Mouse (Mus musculus): ENCODE data around the gene Hhip.

Gene Hhip

DNA sequence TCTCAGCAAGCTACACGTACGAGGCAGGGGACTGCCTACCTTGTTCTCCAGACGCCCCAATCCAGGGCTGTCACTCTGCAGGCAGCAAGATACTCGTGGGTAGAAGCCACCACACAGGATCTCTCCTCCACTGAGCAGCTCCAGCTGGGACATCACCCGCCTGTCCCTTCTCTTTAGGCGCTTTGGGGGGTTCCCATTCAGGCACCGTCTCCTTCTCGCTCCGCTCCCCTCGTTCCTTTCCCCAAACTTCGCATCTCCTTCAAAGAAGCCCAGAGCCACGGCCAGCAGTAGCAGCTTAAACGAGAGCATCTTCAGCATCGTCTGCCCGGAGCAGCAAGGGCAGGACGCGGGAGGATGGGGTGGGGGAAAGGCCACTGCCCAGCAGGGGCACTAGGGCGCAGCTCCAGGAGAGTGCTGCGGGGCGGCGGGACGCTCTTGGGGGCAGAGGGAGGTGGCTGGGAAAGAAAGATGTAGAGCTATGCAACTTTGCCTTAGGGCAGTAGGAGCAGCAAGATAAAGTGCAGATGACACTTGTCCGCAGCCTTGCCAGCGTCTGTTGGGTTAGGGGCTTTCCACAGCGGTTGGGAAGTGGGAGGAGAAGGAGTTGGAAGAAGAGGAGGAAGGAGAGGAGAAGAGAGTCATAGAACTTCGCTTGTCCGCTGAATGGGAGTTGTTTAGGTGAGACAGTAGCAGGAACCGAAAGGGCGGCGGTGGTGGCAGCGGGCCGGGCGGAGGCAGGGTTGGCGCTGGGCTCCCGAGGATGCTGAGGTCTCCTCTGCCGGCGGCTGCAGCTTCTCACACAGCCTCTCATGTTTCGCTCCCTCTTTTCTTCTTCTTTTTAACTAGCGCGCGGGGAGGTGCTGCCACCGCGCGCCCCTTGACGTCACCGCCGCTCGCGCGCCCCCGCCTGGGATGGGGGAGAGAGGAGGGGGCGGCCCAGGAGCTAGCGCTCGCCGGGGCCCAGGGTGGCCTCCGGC, at the start of gene Hhip:
TSS of gene Hhip (minus strand) at position 809 of the 977 bp plus-strand sequence.
- peak; percentile 78 for DNase-seq (ENCODE audit: low spot score)

DNA sequence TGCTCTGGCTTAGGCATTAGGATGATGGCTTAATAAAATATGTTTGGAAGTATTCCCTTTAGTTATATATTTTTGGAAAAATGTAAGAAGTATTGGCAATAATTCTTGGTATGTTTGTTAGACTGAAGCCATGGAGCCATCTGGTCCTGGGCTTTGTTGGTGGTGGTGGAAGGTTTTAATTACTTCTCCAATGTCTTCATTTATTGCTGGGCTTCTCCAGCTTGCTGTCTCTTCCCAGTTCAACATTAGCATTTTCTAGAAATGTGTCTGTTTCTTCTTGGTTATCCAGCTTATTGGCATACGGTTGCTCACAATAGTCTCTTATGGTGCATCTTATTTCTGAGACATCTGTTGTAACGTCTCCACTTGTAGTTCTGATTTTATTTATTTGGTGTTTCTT, 29.2 kb upstream of the Hhip start:
- DNase-seq (ENCODE audit: low spot score) = no peak

DNA sequence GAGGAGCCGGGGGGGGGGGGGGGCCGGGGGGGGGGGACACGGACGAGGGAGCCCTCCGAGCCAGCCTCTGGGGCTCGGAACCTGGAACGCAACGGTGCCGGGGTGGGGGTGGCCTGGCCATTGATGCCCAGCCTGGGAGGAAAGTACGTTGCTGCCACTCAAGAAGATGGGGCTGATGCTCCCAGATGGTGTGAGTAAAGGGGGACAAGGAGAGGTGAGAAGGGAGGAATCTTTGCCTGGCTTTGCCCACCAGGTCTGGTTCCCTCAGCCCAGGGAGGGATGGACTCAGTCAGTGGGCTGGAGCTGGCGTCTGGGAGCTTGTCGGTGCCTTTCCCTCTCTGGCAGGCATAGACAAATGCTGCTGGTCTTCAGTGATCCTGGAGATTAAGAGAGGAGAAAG, 387 bp upstream of the Hhip start:
- DNase-seq (ENCODE audit: low spot score) = peak; percentile 39

DNA sequence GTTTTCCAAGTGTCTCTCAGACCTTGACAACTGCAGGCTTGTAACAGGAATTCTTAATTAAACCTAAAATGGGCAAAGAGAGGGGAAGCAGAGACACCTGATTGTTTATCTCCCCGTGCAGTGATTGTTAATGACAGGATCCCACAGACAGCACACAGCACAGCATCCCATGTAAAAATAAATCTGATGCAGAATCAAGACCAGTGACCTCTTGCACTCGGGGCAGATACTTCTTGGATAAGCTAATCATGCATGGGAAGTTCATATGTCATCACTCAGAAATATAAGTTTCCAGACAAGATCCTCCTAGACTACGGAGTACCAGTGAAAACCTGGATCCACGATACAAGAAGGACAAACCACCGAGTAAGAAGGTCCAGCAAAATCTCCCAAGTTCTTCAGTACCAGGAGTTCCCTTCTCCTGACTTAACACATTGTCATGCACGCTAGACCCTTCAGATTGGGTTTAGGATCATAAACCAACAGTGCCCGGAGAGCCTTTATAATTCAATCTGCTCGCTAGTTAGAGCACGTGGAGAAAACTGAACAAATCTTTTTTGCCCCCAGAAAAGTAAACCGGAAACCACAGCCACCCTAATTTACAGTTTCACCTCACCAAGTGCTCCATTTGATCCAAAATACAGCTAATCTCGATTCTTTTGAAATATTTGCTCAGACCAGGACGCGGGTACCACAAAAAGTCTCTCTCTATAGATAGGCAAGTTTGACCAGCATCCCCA, 1.3 kb downstream of the Hhip start:
- peak; percentile 32 for DNase-seq (ENCODE audit: low spot score)

- DNase-seq (ENCODE audit: low spot score) = peak; percentile 72
Observed at GRCm38 (mm10) chr8:80055777-80056176, 2.0 kb downstream of the Hhip start.

- DNase-seq (ENCODE audit: low spot score) = peak; percentile 33
Observed at GRCm38 (mm10) chr8:80055094-80055493, 2.7 kb downstream of the Hhip start.

- DNase-seq (ENCODE audit: low spot score) = peak; percentile 65
Observed at GRCm38 (mm10) chr8:80054216-80054615, 3.6 kb downstream of the Hhip start.

DNA sequence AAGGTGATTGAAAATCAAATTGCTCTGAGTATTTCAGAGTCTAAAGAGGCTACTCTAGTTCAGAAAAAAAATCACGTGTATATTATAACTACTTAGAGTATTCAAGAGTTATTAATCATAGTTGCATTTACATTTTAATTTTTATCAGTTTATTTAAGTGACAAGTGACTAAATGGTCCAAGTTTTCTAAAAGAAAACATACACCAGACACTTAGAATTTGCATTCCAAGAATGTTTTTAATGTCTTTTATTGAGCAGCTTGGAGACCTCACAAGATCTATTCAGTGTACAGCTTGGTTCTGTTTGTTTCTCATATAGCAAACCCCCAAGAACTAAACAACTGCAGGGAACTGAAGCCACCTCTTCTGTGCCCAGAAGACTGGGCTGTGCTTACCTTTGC, 5.0 kb downstream of the Hhip start:
- no peak for DNase-seq (ENCODE audit: low spot score)

DNA sequence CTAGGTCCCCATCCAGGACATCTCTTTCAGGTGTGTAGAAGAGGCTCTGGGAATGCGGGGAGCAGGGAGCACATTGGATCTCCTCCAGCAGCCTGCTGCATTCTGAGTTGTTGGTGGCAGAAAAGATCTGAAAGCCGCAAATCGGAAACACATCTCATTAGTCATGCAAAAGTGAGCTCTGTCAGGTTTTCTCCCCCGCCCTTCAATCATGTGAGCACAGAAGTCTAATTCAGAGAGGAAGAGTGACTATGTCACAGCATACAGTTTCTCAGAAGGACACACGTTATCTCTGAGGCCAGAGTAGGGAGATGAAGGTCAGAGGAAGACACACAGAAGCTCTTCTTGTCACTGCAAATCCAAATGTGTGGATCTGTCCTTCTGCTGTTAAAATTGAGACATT, 6.3 kb downstream of the Hhip start:
- no peak for DNase-seq (ENCODE audit: low spot score)

DNA sequence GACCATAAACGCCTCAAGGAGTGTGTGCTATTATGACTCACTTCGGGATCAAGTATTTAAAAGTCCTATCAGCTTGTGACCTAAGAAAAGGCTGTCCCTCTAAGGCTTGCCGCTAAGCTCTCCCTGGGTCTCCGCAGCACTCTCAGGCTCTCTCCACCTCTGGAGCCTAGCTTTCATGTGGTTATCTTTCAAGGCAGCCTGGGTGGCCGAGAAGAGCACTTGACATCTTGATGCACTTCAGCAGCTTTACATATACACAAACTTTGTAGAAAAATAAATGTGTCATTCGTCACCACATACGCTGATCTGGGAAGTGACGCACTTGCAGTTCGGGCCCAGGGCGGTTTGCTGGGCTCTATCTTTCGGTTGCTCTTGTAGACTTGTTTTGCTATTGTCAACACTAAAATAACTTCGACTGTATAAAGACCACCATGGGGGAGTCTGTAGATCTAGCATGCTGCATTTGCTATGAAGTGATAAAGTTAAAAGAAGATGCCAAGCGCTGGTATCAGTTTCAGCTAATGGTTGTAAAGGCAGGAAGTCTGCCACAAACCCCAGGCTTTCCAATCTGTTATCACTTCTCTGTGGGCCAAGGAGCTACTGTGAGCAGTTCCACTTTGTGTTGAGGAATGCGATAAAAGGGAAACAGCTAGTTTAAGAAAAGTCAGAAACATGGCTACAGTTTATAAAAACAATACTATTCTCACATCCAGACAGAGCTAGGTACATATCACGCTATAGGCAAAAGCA, 8.4 kb downstream of the Hhip start:
- DNase-seq (ENCODE audit: low spot score) = no peak

DNA sequence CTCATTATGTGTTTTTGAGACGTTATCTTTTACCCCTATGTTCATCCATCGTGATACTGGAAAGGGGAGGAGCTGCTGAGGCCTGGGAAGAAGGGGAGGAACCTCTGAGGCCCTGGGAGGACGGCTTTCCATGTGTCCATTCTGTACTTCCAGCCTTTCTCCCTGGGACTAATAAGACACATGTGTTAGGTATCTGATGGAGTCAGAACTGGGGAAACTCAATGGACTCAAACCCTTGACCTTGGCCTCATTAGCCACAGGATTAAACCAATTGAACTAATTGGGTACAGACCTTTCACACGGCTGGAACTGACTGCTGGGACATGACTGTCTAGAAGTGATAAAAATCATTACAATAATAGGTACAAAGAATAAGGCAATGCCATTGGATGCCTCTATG, 9.6 kb downstream of the Hhip start:
- peak; percentile 67 for DNase-seq (ENCODE audit: low spot score)

DNA sequence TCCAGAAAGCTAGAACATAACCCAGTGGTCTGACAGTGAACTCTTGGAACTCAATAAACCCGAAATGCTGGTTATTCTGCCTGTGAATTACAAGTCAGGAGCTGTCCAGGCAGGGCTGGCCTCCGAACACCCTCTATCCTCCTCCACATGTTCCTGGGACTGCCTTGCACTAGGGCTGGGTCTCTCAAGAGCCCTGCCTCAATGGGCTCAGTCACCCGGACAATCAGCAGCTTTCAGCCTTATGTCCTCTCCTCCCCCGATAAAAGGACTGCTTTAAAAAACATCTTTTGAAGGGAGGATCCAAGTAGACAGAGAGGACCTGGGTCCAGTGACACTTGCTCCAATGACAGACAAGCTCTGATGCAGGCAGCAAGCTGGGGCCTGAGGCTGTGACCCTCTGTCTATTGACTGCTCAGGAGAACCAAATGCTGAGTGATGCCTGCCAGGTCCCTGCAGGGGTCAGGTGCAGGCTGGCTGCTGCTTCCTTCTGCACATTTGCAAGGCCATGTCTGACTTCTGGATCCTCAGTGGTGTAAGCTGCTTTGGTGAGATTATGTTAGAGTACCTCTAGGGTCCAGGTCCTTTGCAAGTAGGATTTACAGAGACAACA, 20.1 kb downstream of the Hhip start:
- peak; percentile 48 for DNase-seq (ENCODE audit: low spot score)

- peak; percentile 60 for DNase-seq (ENCODE audit: low spot score)
Observed at GRCm38 (mm10) chr8:80032604-80033003, 25.2 kb downstream of the Hhip start.

DNA sequence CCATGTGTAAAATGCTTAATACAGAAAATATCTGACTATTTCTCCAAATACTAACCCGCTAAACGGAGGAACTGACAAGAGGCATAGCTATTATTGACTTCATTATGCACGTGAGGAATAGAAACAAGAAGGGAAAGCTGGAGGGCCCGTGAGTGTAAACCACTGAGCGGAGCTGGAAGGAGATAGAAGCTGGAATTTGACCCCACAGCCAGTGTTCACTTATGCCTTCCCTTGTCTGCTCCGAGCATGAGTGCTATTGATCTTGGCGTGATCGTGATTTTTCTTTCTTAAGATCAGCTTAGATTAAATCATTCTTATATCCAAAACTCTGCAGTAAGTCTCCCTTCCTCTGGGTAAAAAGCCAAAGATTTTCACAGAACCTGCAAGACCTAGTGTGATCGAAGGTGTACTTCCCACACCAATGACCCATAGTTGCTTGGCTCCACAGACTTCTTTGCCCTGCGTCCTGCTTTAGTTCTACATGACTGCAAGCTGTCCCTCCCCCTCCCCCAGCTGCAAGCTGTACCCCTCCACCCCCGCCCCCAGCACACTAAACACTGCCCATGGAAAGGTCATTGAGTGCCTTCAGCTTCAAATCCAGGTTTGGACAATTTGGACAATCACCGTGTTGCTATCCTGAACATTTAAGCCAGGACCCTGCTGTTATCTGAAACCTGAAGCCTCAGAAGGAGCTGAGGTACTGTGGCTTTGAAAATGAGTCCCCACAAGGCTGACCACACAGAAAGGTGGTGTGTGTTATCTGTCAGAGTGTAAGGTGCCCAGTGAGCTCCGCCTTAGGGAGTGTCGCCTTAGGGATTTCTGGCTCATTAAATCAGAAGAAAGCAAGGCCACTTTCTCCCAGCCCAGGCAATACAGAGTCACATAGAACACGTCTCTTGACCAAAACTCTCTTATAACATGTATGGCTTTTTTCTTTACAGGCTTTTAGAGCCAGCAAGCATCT, 26.2 kb downstream of the Hhip start:
- DNase-seq (ENCODE audit: low spot score) = peak; percentile 25

DNA sequence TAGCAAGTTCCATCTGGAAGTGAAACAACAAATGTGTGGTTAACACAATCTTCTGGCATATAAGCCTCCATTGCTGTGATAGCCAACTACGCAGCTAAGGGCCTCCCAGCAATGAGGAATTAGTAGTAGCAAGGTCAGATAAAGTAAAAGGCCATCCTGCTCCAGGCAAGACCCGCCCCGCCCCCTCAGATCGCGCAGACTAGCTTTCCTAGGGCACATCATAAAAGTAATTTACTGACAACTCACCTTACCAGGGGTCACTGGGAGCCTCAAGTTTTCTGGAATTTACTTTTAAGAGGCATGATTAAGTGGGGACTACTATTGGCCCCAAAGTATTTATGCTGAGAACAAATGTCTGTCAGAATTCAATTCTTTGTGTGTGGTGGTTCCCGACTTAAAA, 28.2 kb downstream of the Hhip start:
- DNase-seq (ENCODE audit: low spot score) = peak; percentile 49

- DNase-seq (ENCODE audit: low spot score) = no peak
Observed at GRCm38 (mm10) chr8:80020469-80020868, 37.3 kb downstream of the Hhip start.

GRCm38 (mm10) chr8:80015818-80016217, 42.0 kb downstream of the Hhip start:
- DNase-seq (ENCODE audit: low spot score) = no peak

DNA sequence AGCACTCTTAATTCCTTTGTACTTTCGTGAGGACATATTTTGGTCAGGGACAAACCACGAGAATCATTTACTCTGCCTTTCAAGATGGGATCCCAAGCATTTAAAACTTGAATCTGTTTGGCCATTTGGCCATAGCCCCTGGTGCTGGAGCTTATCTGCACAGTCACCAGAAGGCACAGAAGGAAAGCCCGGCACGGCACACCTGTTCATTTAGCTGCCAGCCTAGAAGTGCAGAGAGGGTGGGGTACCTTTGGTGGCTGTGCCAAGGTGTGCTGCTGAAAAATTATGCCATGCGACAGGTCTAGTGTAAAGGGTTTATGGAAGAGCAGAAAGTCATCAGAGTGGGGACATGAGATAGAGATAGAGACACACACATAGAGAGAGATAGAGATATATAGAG, 53.4 kb downstream of the Hhip start:
- DNase-seq (ENCODE audit: low spot score) = no peak

DNA sequence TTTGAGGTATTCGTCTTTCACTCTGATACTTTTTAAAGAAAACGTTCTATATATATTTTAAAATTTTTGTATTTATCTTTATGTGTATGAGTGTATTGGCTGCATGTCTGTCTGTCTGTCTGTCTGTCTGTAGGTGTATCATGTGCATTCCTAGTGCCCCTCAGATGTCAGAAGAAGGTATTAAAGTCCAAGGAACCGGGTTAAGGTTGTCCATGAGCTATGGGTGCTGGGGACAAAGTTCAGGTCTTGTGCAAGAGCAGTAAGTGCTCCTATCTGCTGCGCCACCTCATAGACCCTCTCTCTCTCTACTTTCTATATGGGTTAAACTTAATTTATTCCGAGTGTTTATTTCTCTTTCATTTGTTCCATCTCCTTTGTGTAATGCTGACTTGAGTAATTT, 55.5 kb downstream of the Hhip start:
- DNase-seq (ENCODE audit: low spot score) = no peak

DNA sequence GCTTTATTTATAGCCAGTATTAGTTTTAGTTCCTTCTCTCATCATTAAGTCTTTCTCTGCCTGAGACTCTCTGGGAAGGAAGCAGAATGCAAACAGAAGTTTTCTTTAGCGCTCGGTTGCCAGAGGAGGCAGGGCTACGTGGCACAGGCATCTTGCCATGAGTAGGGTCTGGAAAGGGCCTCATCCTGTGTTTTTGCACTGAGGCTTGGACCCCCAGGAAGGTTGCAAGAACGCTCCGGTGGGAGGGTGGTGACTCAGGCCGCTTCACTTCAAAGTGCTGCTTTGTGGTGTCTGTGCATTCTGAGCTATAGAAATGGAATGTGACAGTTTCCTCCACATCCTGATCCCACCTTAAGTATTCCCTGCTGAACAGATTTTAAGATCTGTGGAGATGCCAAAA, 62.7 kb downstream of the Hhip start:
- DNase-seq (ENCODE audit: low spot score) = no peak

GRCm38 (mm10) chr8:79993507-79993906, 64.3 kb downstream of the Hhip start:
- DNase-seq (ENCODE audit: low spot score) = no peak
